Mouse (Mus musculus): ENCODE measurements around the gene Slc7a11.
A peak's percentile ranks its signal among the peaks of the same experiment; 100 is the strongest.

Slc7a11 gene

GRCm38 (mm10) chr3:50306334-50306733 is 137.1 kb downstream of the Slc7a11 start:
- DNase-seq (ENCODE audit: low read depth, low spot score) = no peak

GRCm38 (mm10) chr3:50304137-50304536 is 139.3 kb downstream of the Slc7a11 start:
- DNase-seq (ENCODE audit: low read depth, low spot score) = no peak

- no peak for DNase-seq (ENCODE audit: low read depth, low spot score)
Observed at GRCm38 (mm10) chr3:50302648-50303047, 140.8 kb downstream of the Slc7a11 start.

- peak; percentile 81 for DNase-seq (ENCODE audit: low read depth, low spot score)
Observed at GRCm38 (mm10) chr3:50300952-50301303, 142.5 kb downstream of the Slc7a11 start.

GRCm38 (mm10) chr3:50300002-50300951 is 143.1 kb downstream of the Slc7a11 start:
- DNase-seq (ENCODE audit: low read depth, low spot score) = peak; percentile 36

GRCm38 (mm10) chr3:50298366-50298991 is 144.9 kb downstream of the Slc7a11 start:
- no peak for DNase-seq (ENCODE audit: low read depth, low spot score)

- no peak for DNase-seq (ENCODE audit: low read depth, low spot score)
Observed at GRCm38 (mm10) chr3:50296956-50297355, 146.5 kb downstream of the Slc7a11 start.

GRCm38 (mm10) chr3:50275023-50275422 is 168.4 kb downstream of the Slc7a11 start:
- no peak for DNase-seq (ENCODE audit: low read depth, low spot score)

- no peak for DNase-seq (ENCODE audit: low read depth, low spot score)
Observed at GRCm38 (mm10) chr3:50272222-50272621, 171.2 kb downstream of the Slc7a11 start.

- DNase-seq (ENCODE audit: low read depth, low spot score) = no peak
Observed at GRCm38 (mm10) chr3:50269680-50270079, 173.7 kb downstream of the Slc7a11 start.

GRCm38 (mm10) chr3:50262547-50263087 is 180.8 kb downstream of the Slc7a11 start:
- no peak for DNase-seq (ENCODE audit: low read depth, low spot score)

GRCm38 (mm10) chr3:50262066-50262465 is 181.3 kb downstream of the Slc7a11 start:
- no peak for DNase-seq (ENCODE audit: low read depth, low spot score)

GRCm38 (mm10) chr3:50260667-50261066 is 182.7 kb downstream of the Slc7a11 start:
- no peak for DNase-seq (ENCODE audit: low read depth, low spot score)

GRCm38 (mm10) chr3:50258852-50259251 is 184.6 kb downstream of the Slc7a11 start:
- no peak for DNase-seq (ENCODE audit: low read depth, low spot score)

GRCm38 (mm10) chr3:50249598-50250300 is 193.7 kb downstream of the Slc7a11 start:
- peak; percentile 42 for DNase-seq (ENCODE audit: low read depth, low spot score)

- DNase-seq (ENCODE audit: low read depth, low spot score) = no peak
Observed at GRCm38 (mm10) chr3:50235990-50236389, 207.4 kb downstream of the Slc7a11 start.

- DNase-seq (ENCODE audit: low read depth, low spot score) = no peak
Observed at GRCm38 (mm10) chr3:50233144-50233543, 210.3 kb downstream of the Slc7a11 start.

- no peak for DNase-seq (ENCODE audit: low read depth, low spot score)
Observed at GRCm38 (mm10) chr3:50224390-50225114, 218.9 kb downstream of the Slc7a11 start.

- DNase-seq (ENCODE audit: low read depth, low spot score) = no peak
Observed at GRCm38 (mm10) chr3:50220454-50220853, 223.0 kb downstream of the Slc7a11 start.

- DNase-seq (ENCODE audit: low read depth, low spot score) = no peak
Observed at GRCm38 (mm10) chr3:50186369-50186768, 257.0 kb downstream of the Slc7a11 start.

GRCm38 (mm10) chr3:50185879-50186278 is 257.5 kb downstream of the Slc7a11 start:
- DNase-seq (ENCODE audit: low read depth, low spot score) = no peak

Measured in forelimb bud, embryonic 11.5 days (tissue).